Mouse (Mus musculus): ENCODE measurements at regions not wholly inside any gene's neighbourhood (a gene's known extent, or its start where the extent isn't known, plus 50 kb on each side); places are given as distances from the start of the nearest gene placed in this dataset.

DNA sequence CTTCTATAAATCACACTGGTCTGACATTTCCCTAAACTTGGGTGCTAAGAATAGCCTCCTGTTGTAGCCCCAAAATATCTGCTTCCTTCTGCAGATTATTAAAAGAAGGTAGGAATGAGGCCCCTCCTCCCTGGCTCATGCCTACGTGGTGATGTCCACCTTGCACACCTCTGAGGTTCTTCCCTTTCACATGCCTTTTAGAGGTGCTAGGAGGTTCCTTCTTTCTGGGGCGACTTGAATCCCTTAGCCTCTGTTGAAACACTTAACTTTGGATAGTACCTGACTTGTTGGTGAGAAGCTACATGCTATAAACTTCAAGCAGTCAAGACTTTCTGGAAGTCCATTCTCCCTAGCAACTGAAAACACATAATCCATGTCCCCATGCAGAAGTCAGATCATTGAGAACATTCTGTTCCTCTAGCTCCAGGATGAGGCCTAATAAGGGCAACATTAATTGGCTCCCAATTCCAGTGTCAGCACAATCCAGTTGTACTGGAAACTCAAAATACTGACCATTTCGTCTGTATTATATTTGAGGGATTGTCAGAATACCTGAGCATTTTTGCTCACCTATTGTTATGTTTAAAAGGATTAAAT is 313.5 kb downstream of the Epha4 start:
- ATAC-seq (ENCODE audit: insufficient read depth, low FRiP score, low TSS enrichment) = no peak
- no peak overlapping the region for H3K4me3 ChIP-seq (ENCODE audit: low read depth, low read length)
- no peak overlapping the region for H3K27ac ChIP-seq (ENCODE audit: low read depth, low read length)
- no peak overlapping the region for H3K4me2 ChIP-seq (ENCODE audit: low read depth)
- H3K4me1 ChIP-seq (ENCODE audit: control insufficient read depth, insufficient read depth, low read length) = no peaks in the 10 kb centered on the region
- WGBS = 78% methylated on average over 3 of the region's 3 CpGs
- no peaks in the 10 kb centered on the region for H3K9me3 ChIP-seq (ENCODE audit: control insufficient read depth, low read length)
- no peak for DNase-seq (ENCODE audit: low spot score)
- H3K27me3 ChIP-seq (ENCODE audit: control insufficient read depth, insufficient read depth, low read length) = no peaks in the 10 kb centered on the region
- H3K9ac ChIP-seq (ENCODE audit: low read length) = no peak overlapping the region
- no peaks in the 10 kb centered on the region for H3K36me3 ChIP-seq (ENCODE audit: control insufficient read depth, insufficient read depth, low read length)

DNA sequence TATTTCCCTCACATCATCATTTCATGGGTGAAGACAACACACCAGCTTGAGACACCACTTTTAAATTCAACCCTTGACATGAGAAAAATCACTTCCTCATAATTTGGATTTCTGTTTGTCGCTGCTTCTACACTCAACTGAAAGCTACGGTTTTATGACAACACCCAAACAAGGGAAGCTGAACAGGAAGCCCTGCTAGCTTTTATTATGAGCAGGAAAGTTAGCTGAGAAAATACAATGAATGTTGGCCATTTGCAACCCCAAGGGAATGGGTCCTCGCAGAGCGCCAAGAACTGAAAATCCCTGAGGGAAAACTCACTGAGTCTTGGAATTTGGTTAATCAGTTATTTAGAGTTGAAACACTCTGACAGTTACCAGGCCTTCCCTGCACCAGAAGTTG is 311.9 kb downstream of the Epha4 start:
- Histone ChIP-seq H3K36me3 (ENCODE audit: control insufficient read depth, insufficient read depth, low read length) (no peaks in the 10 kb centered on the region), H3K27ac (ENCODE audit: low read depth, low read length) (no peak overlapping the region), H3K4me1 (ENCODE audit: control insufficient read depth, insufficient read depth, low read length) (no peaks in the 10 kb centered on the region), H3K4me2 (ENCODE audit: low read depth) (no peak overlapping the region), H3K27me3 (ENCODE audit: control insufficient read depth, insufficient read depth, low read length) (no peaks in the 10 kb centered on the region), H3K9ac (ENCODE audit: low read length) (no peak overlapping the region), H3K9me3 (ENCODE audit: control insufficient read depth, low read length) (no peaks in the 10 kb centered on the region), H3K4me3 (ENCODE audit: low read depth, low read length) (no peak overlapping the region)
- no peak for ATAC-seq (ENCODE audit: insufficient read depth, low FRiP score, low TSS enrichment)
- no peak for DNase-seq (ENCODE audit: low spot score)
- WGBS = 79% methylated on average over 4 of the region's 4 CpGs

- Histone ChIP-seq H3K9ac (ENCODE audit: low read length) (no peak overlapping the region), H3K4me3 (ENCODE audit: low read depth, low read length) (no peak overlapping the region), H3K27me3 (ENCODE audit: control insufficient read depth, insufficient read depth, low read length) (no peaks in the 10 kb centered on the region), H3K36me3 (ENCODE audit: control insufficient read depth, insufficient read depth, low read length) (no peaks in the 10 kb centered on the region), H3K27ac (ENCODE audit: low read depth, low read length) (no peak overlapping the region), H3K4me2 (ENCODE audit: low read depth) (no peak overlapping the region), H3K9me3 (ENCODE audit: control insufficient read depth, low read length) (no peaks in the 10 kb centered on the region), H3K4me1 (ENCODE audit: control insufficient read depth, insufficient read depth, low read length) (no peaks in the 10 kb centered on the region)
- ATAC-seq (ENCODE audit: insufficient read depth, low FRiP score, low TSS enrichment) = no peak
- no peak for DNase-seq (ENCODE audit: low spot score)
- 70% methylated on average over 1 of the region's 1 CpGs for WGBS
These were observed 308.4 kb downstream of the Epha4 start for GRCm38 (mm10) chr1:77206535-77206934.

- no peak overlapping the region for H3K9ac ChIP-seq (ENCODE audit: low read length)
- H3K4me2 ChIP-seq (ENCODE audit: low read depth) = no peak overlapping the region
- H3K4me1 ChIP-seq (ENCODE audit: control insufficient read depth, insufficient read depth, low read length) = no peaks in the 10 kb centered on the region
- H3K27me3 ChIP-seq (ENCODE audit: control insufficient read depth, insufficient read depth, low read length) = no peaks in the 10 kb centered on the region
- no peaks in the 10 kb centered on the region for H3K9me3 ChIP-seq (ENCODE audit: control insufficient read depth, low read length)
- no peak overlapping the region for H3K4me3 ChIP-seq (ENCODE audit: low read depth, low read length)
- DNase-seq (ENCODE audit: low spot score) (no peak), ATAC-seq (ENCODE audit: insufficient read depth, low FRiP score, low TSS enrichment) (no peak)
- 88% methylated on average over 3 of the region's 3 CpGs for WGBS
- H3K27ac ChIP-seq (ENCODE audit: low read depth, low read length) = no peak overlapping the region
- no peaks in the 10 kb centered on the region for H3K36me3 ChIP-seq (ENCODE audit: control insufficient read depth, insufficient read depth, low read length)
These were observed 305.5 kb downstream of the Epha4 start for GRCm38 (mm10) chr1:77209395-77209794.

DNA sequence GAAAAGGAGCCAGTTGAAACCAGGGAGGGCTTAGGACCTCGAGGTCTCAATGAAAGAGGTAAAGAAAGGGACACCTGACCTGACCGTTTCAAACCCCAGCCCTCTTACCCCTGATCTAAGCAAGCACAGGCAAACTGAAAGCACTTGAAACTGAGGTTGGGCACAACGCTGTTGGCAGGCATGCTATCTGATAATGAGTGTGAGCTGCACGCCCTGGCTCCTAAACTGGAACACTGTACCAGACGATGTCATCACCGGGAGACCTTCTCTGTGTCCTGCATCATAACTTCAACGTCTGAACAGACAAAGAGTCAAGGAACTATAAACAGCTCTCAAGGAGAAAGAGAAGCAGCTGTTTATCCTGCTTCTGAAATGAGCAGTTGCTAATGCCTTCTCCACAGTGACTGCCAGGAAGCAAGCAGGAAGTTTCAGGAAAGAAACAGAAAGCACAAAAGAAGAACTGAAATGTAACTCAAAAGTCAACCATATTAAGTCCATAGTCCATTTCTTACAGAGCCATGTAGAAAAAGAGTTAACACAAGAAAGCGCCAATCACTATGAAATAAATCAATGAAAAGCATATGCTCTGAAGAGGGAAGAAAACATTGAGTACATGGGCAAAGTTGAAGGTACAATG is 301.3 kb downstream of the Epha4 start:
- Histone ChIP-seq H3K27me3 (ENCODE audit: control insufficient read depth, insufficient read depth, low read length) (no peaks in the 10 kb centered on the region), H3K4me2 (ENCODE audit: low read depth) (no peak overlapping the region), H3K4me3 (ENCODE audit: low read depth, low read length) (no peak overlapping the region), H3K9me3 (ENCODE audit: control insufficient read depth, low read length) (no peaks in the 10 kb centered on the region), H3K36me3 (ENCODE audit: control insufficient read depth, insufficient read depth, low read length) (no peaks in the 10 kb centered on the region), H3K27ac (ENCODE audit: low read depth, low read length) (no peak overlapping the region), H3K9ac (ENCODE audit: low read length) (no peak overlapping the region), H3K4me1 (ENCODE audit: control insufficient read depth, insufficient read depth, low read length) (no peaks in the 10 kb centered on the region)
- WGBS = 75% methylated on average over 8 of the region's 8 CpGs
- DNase-seq (ENCODE audit: low spot score) = no peak
- ATAC-seq (ENCODE audit: insufficient read depth, low FRiP score, low TSS enrichment) = no peak

DNA sequence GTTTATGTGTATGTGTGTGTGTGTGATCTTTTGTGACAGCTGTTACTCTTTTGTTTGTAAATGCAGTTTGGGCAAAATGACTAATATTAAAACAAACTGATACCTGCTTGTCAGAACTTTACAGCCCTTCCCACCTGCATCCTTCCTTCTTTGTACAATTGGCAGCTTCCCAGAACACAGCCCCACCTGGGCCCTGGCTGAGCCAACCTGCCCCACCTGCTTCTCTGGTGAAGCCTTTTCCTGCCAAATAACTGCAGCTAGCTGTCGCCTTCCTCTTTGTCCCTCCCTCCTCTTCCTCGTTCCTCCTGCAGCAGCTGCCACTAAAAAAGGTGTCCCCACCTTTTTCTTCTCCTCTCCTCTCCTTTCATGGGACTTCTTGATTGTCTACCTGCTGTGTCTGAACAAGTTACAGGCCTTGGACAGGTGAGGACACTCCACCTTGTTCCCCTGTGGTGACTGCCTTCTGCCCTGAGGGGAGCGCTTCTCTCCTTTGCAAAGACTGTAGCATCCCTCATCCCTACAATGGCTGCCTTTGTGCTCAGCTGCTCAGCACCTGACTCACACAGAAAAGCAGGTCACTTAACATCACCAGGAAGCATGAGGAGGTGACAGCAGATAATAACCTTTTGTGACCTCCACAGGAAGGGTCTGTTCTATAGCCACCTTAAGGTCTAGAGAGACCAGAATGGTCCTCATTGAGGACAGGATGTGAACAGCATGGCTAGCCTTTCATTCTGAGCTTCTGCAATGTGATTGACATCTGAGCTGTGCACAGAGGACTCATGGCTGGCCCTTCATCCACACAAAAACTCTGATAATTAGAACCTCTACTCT is 295.2 kb downstream of the Epha4 start:
- H3K36me3 ChIP-seq (ENCODE audit: control insufficient read depth, insufficient read depth, low read length) = no peaks in the 10 kb centered on the region
- no peaks in the 10 kb centered on the region for H3K27me3 ChIP-seq (ENCODE audit: control insufficient read depth, insufficient read depth, low read length)
- no peak overlapping the region for H3K27ac ChIP-seq (ENCODE audit: low read depth, low read length)
- ATAC-seq (ENCODE audit: insufficient read depth, low FRiP score, low TSS enrichment) (no peak), DNase-seq (ENCODE audit: low spot score) (no peak)
- H3K4me1 ChIP-seq (ENCODE audit: control insufficient read depth, insufficient read depth, low read length) = no peaks in the 10 kb centered on the region
- WGBS = 76% methylated on average over 3 of the region's 3 CpGs
- no peak overlapping the region for H3K4me2 ChIP-seq (ENCODE audit: low read depth)
- H3K9ac ChIP-seq (ENCODE audit: low read length) = no peak overlapping the region
- H3K4me3 ChIP-seq (ENCODE audit: low read depth, low read length) = no peak overlapping the region
- no peaks in the 10 kb centered on the region for H3K9me3 ChIP-seq (ENCODE audit: control insufficient read depth, low read length)

DNA sequence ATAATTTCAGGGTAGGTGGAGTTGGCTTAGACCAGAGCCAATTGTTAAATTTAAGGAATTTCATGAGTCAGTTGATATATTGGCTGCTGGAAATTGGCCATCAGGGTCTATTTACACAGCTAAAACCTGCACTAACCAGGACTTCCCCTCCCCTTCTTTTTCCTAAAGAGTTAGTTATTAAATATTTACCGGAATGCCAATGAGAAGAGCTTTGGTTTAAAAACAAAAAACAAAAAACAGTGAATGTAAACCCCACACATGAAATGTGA is 294.6 kb downstream of the Epha4 start:
- Histone ChIP-seq H3K4me1 (ENCODE audit: control insufficient read depth, insufficient read depth, low read length) (no peaks in the 10 kb centered on the region), H3K4me3 (ENCODE audit: low read depth, low read length) (no peak overlapping the region), H3K36me3 (ENCODE audit: control insufficient read depth, insufficient read depth, low read length) (no peaks in the 10 kb centered on the region), H3K4me2 (ENCODE audit: low read depth) (no peak overlapping the region), H3K27me3 (ENCODE audit: control insufficient read depth, insufficient read depth, low read length) (no peaks in the 10 kb centered on the region), H3K9ac (ENCODE audit: low read length) (no peak overlapping the region), H3K9me3 (ENCODE audit: control insufficient read depth, low read length) (no peaks in the 10 kb centered on the region), H3K27ac (ENCODE audit: low read depth, low read length) (no peak overlapping the region)
- ATAC-seq (ENCODE audit: insufficient read depth, low FRiP score, low TSS enrichment) (no peak), DNase-seq (ENCODE audit: low spot score) (no peak)
- WGBS = 94% methylated on average over 1 of the region's 1 CpGs

- H3K36me3 ChIP-seq (ENCODE audit: control insufficient read depth, insufficient read depth, low read length) = no peaks in the 10 kb centered on the region
- no peak overlapping the region for H3K27ac ChIP-seq (ENCODE audit: low read depth, low read length)
- H3K4me3 ChIP-seq (ENCODE audit: low read depth, low read length) = no peak overlapping the region
- H3K9me3 ChIP-seq (ENCODE audit: control insufficient read depth, low read length) = no peaks in the 10 kb centered on the region
- H3K4me1 ChIP-seq (ENCODE audit: control insufficient read depth, insufficient read depth, low read length) = no peaks in the 10 kb centered on the region
- no peak overlapping the region for H3K9ac ChIP-seq (ENCODE audit: low read length)
- 65% methylated on average over 6 of the region's 6 CpGs for WGBS
- H3K4me2 ChIP-seq (ENCODE audit: low read depth) = no peak overlapping the region
- ATAC-seq (ENCODE audit: insufficient read depth, low FRiP score, low TSS enrichment) (no peak), DNase-seq (ENCODE audit: low spot score) (no peak)
- H3K27me3 ChIP-seq (ENCODE audit: control insufficient read depth, insufficient read depth, low read length) = no peaks in the 10 kb centered on the region
These were observed 294.1 kb downstream of the Epha4 start for GRCm38 (mm10) chr1:77220783-77221182.

GRCm38 (mm10) chr1:77221900-77222299 is 293.0 kb downstream of the Epha4 start:
- Histone ChIP-seq H3K27ac (ENCODE audit: low read depth, low read length) (no peak overlapping the region), H3K27me3 (ENCODE audit: control insufficient read depth, insufficient read depth, low read length) (no peaks in the 10 kb centered on the region), H3K4me1 (ENCODE audit: control insufficient read depth, insufficient read depth, low read length) (no peaks in the 10 kb centered on the region), H3K4me2 (ENCODE audit: low read depth) (no peak overlapping the region), H3K9me3 (ENCODE audit: control insufficient read depth, low read length) (no peaks in the 10 kb centered on the region), H3K9ac (ENCODE audit: low read length) (no peak overlapping the region), H3K36me3 (ENCODE audit: control insufficient read depth, insufficient read depth, low read length) (no peaks in the 10 kb centered on the region), H3K4me3 (ENCODE audit: low read depth, low read length) (no peak overlapping the region)
- 86% methylated on average over 2 of the region's 2 CpGs for WGBS
- ATAC-seq (ENCODE audit: insufficient read depth, low FRiP score, low TSS enrichment) (no peak), DNase-seq (ENCODE audit: low spot score) (no peak)

Measured in neural tube, embryonic 11.5 days (tissue).